In genomic region chr5:83267148-83267776, GRCm38 (mm10) we compare ENCODE assay signal across 14 mouse cellular contexts.
"Had no signal": no experiment of that assay in that cellular context is flagged by ENCODE, and none has a peak within 500 bp of the region (broad histone marks: within the 10 kb centered on the region; RNA-seq: fewer than 3 reads in every experiment).

No protein-coding gene starts in this region.

- H3K27ac ChIP-seq: layer of hippocampus, adult 2 months; limb, embryonic 15.5 days; liver, embryonic 12.5 days; midbrain, embryonic 10.5 days; neural tube, embryonic 13.5 days; stomach, postnatal 0 days had no signal

- H3K36me3 ChIP-seq: limb, embryonic 15.5 days; liver, embryonic 12.5 days; midbrain, embryonic 10.5 days; neural tube, embryonic 13.5 days had no signal

- ATAC-seq: liver, embryonic 12.5 days had no signal

- H3K9me3 ChIP-seq: limb, embryonic 15.5 days; liver, embryonic 12.5 days; midbrain, embryonic 10.5 days; neural tube, embryonic 13.5 days had no signal

- DNase-seq: kidney, adult 8-10 months; kidney, postnatal 10 days; kidney, postnatal 4 days; lung, postnatal 4 days; midbrain, embryonic 14.5 days; right cerebral cortex, adult 18-20 months; right cerebral cortex, postnatal 25 days; thymus, postnatal 4 days had no signal

- H3K4me3 ChIP-seq: layer of hippocampus, adult 2 months; limb, embryonic 15.5 days; liver, embryonic 12.5 days; midbrain, embryonic 10.5 days; neural tube, embryonic 13.5 days had no signal

- H3K4me2 ChIP-seq: limb, embryonic 15.5 days; liver, embryonic 12.5 days; neural tube, embryonic 13.5 days had no signal

- H3K27me3 ChIP-seq: limb, embryonic 15.5 days; liver, embryonic 12.5 days; neural tube, embryonic 13.5 days had no signal

- H3K4me1 ChIP-seq: limb, embryonic 15.5 days; liver, embryonic 12.5 days; neural tube, embryonic 13.5 days had no signal

- H3K9ac ChIP-seq: limb, embryonic 15.5 days; liver, embryonic 12.5 days; neural tube, embryonic 13.5 days had no signal
